Mouse (Mus musculus) left cerebral cortex, adult 18-20 months (tissue): ENCODE data around the gene Ehd1. TPM values are rescaled to one million over a fixed set of nuclear protein-coding genes. Genes with fewer than 3 reads are reported as not detected.

Experiments
- DNase-seq, 2 experiments: peaks; one replicate each; pipeline ENCODE4 v3.0.0; 2021 to 2022; ENCODE audit warnings: low spot score in 2 of 2, mixed read lengths in 1 of 2
- total RNA-seq, 2 experiments: library from RNA; stranded (reverse); gene quantifications; 2 replicates each; pipeline ENCODE4 v1.2.3; 2021

Ehd1 gene
- total RNA-seq, 2 experiments from 2014 or later: 36.8 to 39.0 TPM

GRCm38 (mm10) chr19:6324751-6325150 lies 48.2 kb downstream of the Ehd1 start:
- no peak for DNase-seq

GRCm38 (mm10) chr19:6331178-6331577 lies 54.7 kb downstream of the Ehd1 start:
- no peak for DNase-seq

GRCm38 (mm10) chr19:6331719-6332516 lies 55.4 kb downstream of the Ehd1 start:
- DNase-seq: peak; percentile 45 to 62

- DNase-seq: no peak
Measured at GRCm38 (mm10) chr19:6333761-6334595, 57.5 kb downstream of the Ehd1 start.

GRCm38 (mm10) chr19:6334673-6335457 lies 58.3 kb downstream of the Ehd1 start, which contains the start of gene Men1:
Men1 (plus strand) TSS chr19:6334979.
- peak; percentile 95 to 97 for DNase-seq

- DNase-seq: no peak
Measured at GRCm38 (mm10) chr19:6335458-6335827, 58.9 kb downstream of the Ehd1 start.

GRCm38 (mm10) chr19:6336920-6337319 lies 60.4 kb downstream of the Ehd1 start:
- no peak for DNase-seq

- no peak for DNase-seq
Measured at GRCm38 (mm10) chr19:6338171-6338570, 61.6 kb downstream of the Ehd1 start.

GRCm38 (mm10) chr19:6338716-6339115 lies 62.2 kb downstream of the Ehd1 start:
- DNase-seq: no peak

GRCm38 (mm10) chr19:6339191-6339590 lies 62.7 kb downstream of the Ehd1 start:
- DNase-seq: no peak

- no peak for DNase-seq
Measured at GRCm38 (mm10) chr19:6339890-6340504, 63.5 kb downstream of the Ehd1 start.

- peak; percentile 78 to 86 for DNase-seq
Measured at GRCm38 (mm10) chr19:6340524-6341452, 64.3 kb downstream of the Ehd1 start, which contains the start of gene Map4k2. Map4k2 (plus strand) TSS chr19:6341135.

- DNase-seq: no peak
Measured at GRCm38 (mm10) chr19:6341453-6342077, 65.0 kb downstream of the Ehd1 start.

GRCm38 (mm10) chr19:6342276-6342933 lies 65.9 kb downstream of the Ehd1 start:
- DNase-seq: no peak

- DNase-seq: no peak
Measured at GRCm38 (mm10) chr19:6343066-6343925, 66.8 kb downstream of the Ehd1 start.

GRCm38 (mm10) chr19:6343996-6344395 lies 67.5 kb downstream of the Ehd1 start:
- DNase-seq: no peak

GRCm38 (mm10) chr19:6346023-6346422 lies 69.5 kb downstream of the Ehd1 start:
- DNase-seq: no peak

- DNase-seq: no peak
Measured at GRCm38 (mm10) chr19:6346661-6347060, 70.1 kb downstream of the Ehd1 start.
